ENCODE assay signal across 21 mouse cellular contexts in genomic region chr8:106962322-106962721, GRCm38 (mm10). TPM values are rescaled to one million over a fixed set of nuclear protein-coding genes. Genes with fewer than 3 reads are reported as not detected.
DNase-seq lines count a peak whose midpoint lies in the region; ATAC-seq and TF ChIP-seq lines count a peak whose summit lies in the region.
"Had no signal": no experiment of that assay in that cellular context is flagged by ENCODE, and none has a peak within 500 bp of the region (broad histone marks: within the 10 kb centered on the region; RNA-seq: fewer than 3 reads in every experiment).

No protein-coding gene starts in this region.

- no peak overlapping the region for H3K4me2 ChIP-seq in heart, embryonic 15.5 days
- no peak overlapping the region for H3K4me2 ChIP-seq in heart, embryonic 11.5 days
- H3K4me2 ChIP-seq in lung, embryonic 14.5 days = no peak overlapping the region
- H3K4me2 ChIP-seq: heart, embryonic 13.5 days; limb, embryonic 12.5 days; liver, embryonic 15.5 days had no signal

- H3K9me3 ChIP-seq in heart, embryonic 15.5 days (replicated peaks) = no peaks in the 10 kb centered on the region
- H3K9me3 ChIP-seq in heart, embryonic 11.5 days (replicated peaks; ENCODE audit: control insufficient read depth, low read length) = no peaks in the 10 kb centered on the region
- no peaks in the 10 kb centered on the region for H3K9me3 ChIP-seq in lung, embryonic 14.5 days (ENCODE audit: low read depth, low read length)
- H3K9me3 ChIP-seq: heart, embryonic 13.5 days; limb, embryonic 12.5 days; liver, embryonic 15.5 days; megakaryocyte, embryonic 14.5 days had no signal

- H3K27ac ChIP-seq in heart, embryonic 15.5 days = peak overlapping the region; percentile 25; the same call in 1 of the 2 replicates
- H3K27ac ChIP-seq in heart, embryonic 11.5 days (ENCODE audit: low read depth, low read length) = no peak overlapping the region
- H3K27ac ChIP-seq in lung, embryonic 14.5 days (ENCODE audit: low read depth) = no peak overlapping the region
- H3K27ac ChIP-seq: heart, embryonic 13.5 days; limb, embryonic 12.5 days; liver, embryonic 15.5 days had no signal

- 72% methylated on average over 3 of the region's 3 CpGs for WGBS in heart, embryonic 15.5 days
- 87% methylated on average over 3 of the region's 3 CpGs for whole genome bisulfite sequencing in heart, embryonic 11.5 days (ENCODE audit: insufficient replicate concordance)
- WGBS in lung, embryonic 14.5 days = 72% methylated on average over 3 of the region's 3 CpGs

- peak; percentile 27 for DNase-seq in lung, embryonic 14.5 days
- no peak for DNase-seq in lung, postnatal 25 days (ENCODE audit: low spot score)
- DNase-seq in kidney, postnatal 10 days = peak; percentile 63
- no peak for DNase-seq in neural tube, embryonic 10.5 days (ENCODE audit: extremely low spot score, low spot score)
- no peak for DNase-seq in adrenal gland, postnatal 10 days
- DNase-seq: cerebellum, adult 9-11 months; embryo, embryonic 11 days; gastrocnemius, postnatal 10 days; lung, postnatal 10 days; spleen, adult 18-20 months had no signal

- no peaks in the 10 kb centered on the region for H3K27me3 ChIP-seq in heart, embryonic 15.5 days
- no peaks in the 10 kb centered on the region for H3K27me3 ChIP-seq in heart, embryonic 11.5 days (ENCODE audit: control insufficient read depth, insufficient read depth, low read length)
- no peaks in the 10 kb centered on the region for H3K27me3 ChIP-seq in lung, embryonic 14.5 days (ENCODE audit: insufficient read depth, low read length)
- H3K27me3 ChIP-seq: heart, embryonic 13.5 days; limb, embryonic 12.5 days; liver, embryonic 15.5 days; megakaryocyte, embryonic 14.5 days had no signal

- 0 out of 2 replicates have a peak, but pooled peaks cover 7% of the 10 kb centered on the region for H3K4me1 ChIP-seq in heart, embryonic 15.5 days (replicated peaks)
- H3K4me1 ChIP-seq in heart, embryonic 11.5 days (ENCODE audit: control insufficient read depth, insufficient read depth, low read length) = no peaks in the 10 kb centered on the region
- no peaks in the 10 kb centered on the region for H3K4me1 ChIP-seq in lung, embryonic 14.5 days (ENCODE audit: insufficient read depth)
- H3K4me1 ChIP-seq: limb, embryonic 12.5 days; liver, embryonic 15.5 days had no signal

- H3K36me3 ChIP-seq in heart, embryonic 15.5 days = no peaks in the 10 kb centered on the region
- H3K36me3 ChIP-seq in heart, embryonic 11.5 days (ENCODE audit: control insufficient read depth, insufficient read depth, low read length) = no peaks in the 10 kb centered on the region
- 0 out of 2 replicates have a peak, but pooled peaks cover 3% of the 10 kb centered on the region for H3K36me3 ChIP-seq in lung, embryonic 14.5 days (ENCODE audit: insufficient read depth)
- H3K36me3 ChIP-seq: G1E; heart, embryonic 13.5 days; limb, embryonic 12.5 days; liver, embryonic 15.5 days had no signal

- no peak for TF ChIP-seq CTCF in lung, embryonic 14.5 days (IDR thresholded peaks at IDR 0.05; ENCODE audit: low read depth)

- no peak overlapping the region for H3K4me3 ChIP-seq in heart, embryonic 15.5 days
- H3K4me3 ChIP-seq in heart, embryonic 11.5 days (ENCODE audit: low read depth, low read length) = no peak overlapping the region
- H3K4me3 ChIP-seq in lung, embryonic 14.5 days (ENCODE audit: low read depth, low read length) = no peak overlapping the region
- H3K4me3 ChIP-seq: erythroblast, embryonic 14.5 days; heart, embryonic 13.5 days; limb, embryonic 12.5 days; liver, embryonic 15.5 days; megakaryocyte, embryonic 14.5 days had no signal

- no peak for ATAC-seq in heart, embryonic 15.5 days (replicated peaks; ENCODE audit: insufficient number of reproducible peaks, insufficient read depth, low FRiP score, low read depth)
- no peak for ATAC-seq in heart, embryonic 11.5 days (replicated peaks; ENCODE audit: insufficient number of reproducible peaks, low FRiP score, low TSS enrichment)
- no peak for ATAC-seq in lung, embryonic 14.5 days (ENCODE audit: insufficient read depth)
- ATAC-seq: forebrain, embryonic 14.5 days; hindbrain, embryonic 16.5 days; midbrain, embryonic 16.5 days had no signal

- H3K9ac ChIP-seq in heart, embryonic 15.5 days = no peak overlapping the region
- H3K9ac ChIP-seq in heart, embryonic 11.5 days (ENCODE audit: low read depth, low read length) = no peak overlapping the region
- no peak overlapping the region for H3K9ac ChIP-seq in lung, embryonic 14.5 days
- H3K9ac ChIP-seq: heart, embryonic 13.5 days; limb, embryonic 12.5 days; liver, embryonic 15.5 days had no signal

RNA-seq across cellular contexts. Expression of gene Sntb2, which starts 26.8 kb away (rescaled TPM):
- polyA plus RNA-seq in heart, embryonic 15.5 days (2015; fragmentation: Nextera tagmentation; extraction: Ambion mirVana) = 12.6 and 15.8 TPM in 2 replicates
- 6.0 and 8.0 TPM in 2 replicates for polyA plus RNA-seq in heart, embryonic 11.5 days (2014; fragmentation: Nextera tagmentation; extraction: Ambion mirVana)
- polyA plus RNA-seq in lung, embryonic 14.5 days (2014; fragmentation: Nextera tagmentation; extraction: Ambion mirVana) = 21.1 and 22.1 TPM in 2 replicates
- 10 to 100 TPM; 23.5 to 30.0 TPM for total RNA-seq in adrenal gland, postnatal 10 days (2021)

Comparison
In these comparisons a context has a peak if more than half of its experiments do, and no peak if none do; other contexts are left out.
1. DNase-seq: peak in lung, embryonic 14.5 days (single experiment) and kidney, postnatal 10 days (single experiment); none in lung, postnatal 25 days (single experiment), neural tube, embryonic 10.5 days (single experiment) and adrenal gland, postnatal 10 days (single experiment).